Mouse (Mus musculus) neural tube, embryonic 11.5 days (tissue): ENCODE results near the gene Eif4g3. TPM values are rescaled to one million over a fixed set of nuclear protein-coding genes. Genes with fewer than 3 reads are reported as not detected.
"Not testable (repeated sequence)": the region's sequence is repeated elsewhere in the genome, so short reads cannot be mapped to it uniquely, and the experiment has no call there.

ENCODE experiments used
- ATAC-seq: fragments of 200-750 bp; cut with Nextera tagmentation; 2 replicates; pipeline ENCODE4 v1.8.0; 2017; ENCODE audit warnings: moderate number of reproducible peaks, mild to moderate bottlenecking, moderate TSS enrichment, moderate library complexity; ENCODE audit not compliant: insufficient read depth, low FRiP score, low TSS enrichment
- DNase-seq: peaks from one replicate; pipeline ENCODE4 v3.0.0-alpha.2; 2015; ENCODE audit warnings: low spot score
- H3K27ac ChIP-seq: fragments of 300-500 bp; sonication (generic); 2 replicates; pipeline ENCODE4 v1.5.1; 2014; ENCODE audit warnings: low read depth, mild to moderate bottlenecking, low read length
- H3K27me3 ChIP-seq: fragments of 300-500 bp; sonication (generic); 2 replicates; pipeline ENCODE4 v1.6.1; 2014; ENCODE audit warnings: mild to moderate bottlenecking, low read length, mixed read lengths; ENCODE audit not compliant: control insufficient read depth, insufficient read depth
- H3K36me3 ChIP-seq: fragments of 300-500 bp; sonication (generic); 2 replicates; pipeline ENCODE4 v1.6.1; 2014; ENCODE audit warnings: mild to moderate bottlenecking, low read length, moderate library complexity, mixed read lengths; ENCODE audit not compliant: control insufficient read depth, insufficient read depth
- H3K4me1 ChIP-seq: fragments of 300-500 bp; sonication (generic); 2 replicates; pipeline ENCODE4 v1.6.1; 2014; ENCODE audit warnings: low read length, mixed read lengths; ENCODE audit not compliant: control insufficient read depth, insufficient read depth
- H3K4me2 ChIP-seq: fragments of 300-500 bp; sonication (generic); 2 replicates; pipeline ENCODE4 v1.6.1; 2014; ENCODE audit warnings: low read depth, mild to moderate bottlenecking, moderate library complexity
- H3K4me3 ChIP-seq: fragments of 300-500 bp; sonication (generic); 2 replicates; pipeline ENCODE4 v1.5.1; 2014; ENCODE audit warnings: low read depth, low read length
- H3K9ac ChIP-seq: fragments of 300-500 bp; sonication (generic); 2 replicates; pipeline ENCODE4 v1.6.1; 2014; ENCODE audit warnings: mild to moderate bottlenecking, low read length
- H3K9me3 ChIP-seq: fragments of 300-500 bp; sonication (generic); 2 replicates; pipeline ENCODE4 v1.6.1; 2016; ENCODE audit warnings: low read length; ENCODE audit not compliant: control insufficient read depth
- WGBS: fragments of 180-500 bp; shearing (Covaris S2); extraction: QIAGEN DNeasy Blood & Tissue Kit; methylation state at CpG from one replicate; pipeline ENCODE4 v1.1.7; 2014; 5-methylcytosine and 5-hydroxymethylcytosine counted together
- polyA plus RNA-seq: library from polyadenylated mRNA; unstranded; fragments of >200 nt; fragmentation: Nextera tagmentation; extraction: Ambion mirVana; gene quantifications from 2 replicates; pipeline ENCODE4 v1.2.1, GENCODE M21; 2014

Gene Eif4g3
- polyA plus RNA-seq, 1 experiment from 2014 or later, result 51.0 TPM

- not testable (repeated sequence) for DNase-seq, H3K4me2 ChIP-seq, H3K36me3 ChIP-seq, H3K9ac ChIP-seq, H3K27me3 ChIP-seq, H3K9me3 ChIP-seq, H3K4me3 ChIP-seq, H3K27ac ChIP-seq, H3K4me1 ChIP-seq
- WGBS, result no CpG with 5 or more reads among the region's 11 CpGs
- ATAC-seq, result peak; percentile 53; the same call in 1 of the 2 replicates
Observed at GRCm38 (mm10) chr4:137979066-137979644, 13.7 kb upstream of the Eif4g3 start.

DNA sequence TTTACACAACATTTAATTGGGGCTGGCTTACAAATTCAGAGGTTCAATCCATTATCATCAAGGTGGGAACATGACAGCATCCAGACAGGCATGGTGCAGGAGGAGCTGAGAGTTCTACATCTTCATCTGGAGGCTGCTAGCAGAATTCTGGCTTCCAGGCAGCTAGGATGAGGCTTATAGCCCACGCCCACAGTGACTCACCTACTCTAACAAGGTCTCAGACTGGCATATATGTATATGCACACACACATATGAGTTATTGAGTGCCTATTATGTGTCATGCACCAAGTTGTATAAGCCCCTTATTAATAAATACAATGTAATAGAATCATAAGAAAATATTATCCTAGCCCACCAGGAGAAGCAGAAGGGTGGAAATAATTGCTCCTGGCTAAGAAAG is 10.0 kb upstream of the Eif4g3 start:
- no peak overlapping the region for H3K27ac ChIP-seq
- 69% methylated on average over 1 of the region's 1 CpGs for WGBS
- ATAC-seq, result no peak
- H3K9ac ChIP-seq, result no peak overlapping the region
- DNase-seq, result no peak
- no peaks in the 10 kb centered on the region for H3K4me1 ChIP-seq
- no peaks in the 10 kb centered on the region for H3K27me3 ChIP-seq
- H3K36me3 ChIP-seq, result no peaks in the 10 kb centered on the region
- no peaks in the 10 kb centered on the region for H3K9me3 ChIP-seq
- H3K4me3 ChIP-seq, result no peak overlapping the region
- no peak overlapping the region for H3K4me2 ChIP-seq

DNA sequence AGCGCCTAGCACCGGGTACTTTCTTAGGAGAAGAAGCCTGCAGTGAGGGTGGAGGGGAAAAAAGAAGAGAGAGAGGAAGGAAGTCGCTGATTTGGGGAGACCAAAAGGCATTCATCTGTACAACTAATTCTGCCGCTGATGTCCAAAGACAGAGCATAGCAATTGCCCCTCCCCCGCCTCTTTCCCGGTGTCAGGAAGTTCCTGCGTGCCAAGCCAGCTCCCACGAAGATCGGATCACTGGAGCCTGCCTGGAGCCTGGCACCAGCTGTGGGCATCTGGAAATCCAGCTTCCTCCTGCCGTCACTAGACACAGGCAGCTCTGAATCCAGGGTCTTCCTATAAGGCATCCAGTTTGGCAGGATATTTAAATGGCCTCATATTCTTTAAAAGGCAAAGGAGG is 8.6 kb upstream of the Eif4g3 start:
- H3K36me3 ChIP-seq, result no peaks in the 10 kb centered on the region
- no peak overlapping the region for H3K4me2 ChIP-seq
- no peak overlapping the region for H3K27ac ChIP-seq
- no peaks in the 10 kb centered on the region for H3K9me3 ChIP-seq
- ATAC-seq, result no peak
- no peaks in the 10 kb centered on the region for H3K27me3 ChIP-seq
- 50% methylated on average over 10 of the region's 10 CpGs for WGBS
- H3K4me1 ChIP-seq, result no peaks in the 10 kb centered on the region
- peak; percentile 34 for DNase-seq
- no peak overlapping the region for H3K4me3 ChIP-seq
- H3K9ac ChIP-seq, result no peak overlapping the region

GRCm38 (mm10) chr4:137984746-137985145 is 8.1 kb upstream of the Eif4g3 start:
- 78% methylated on average over 5 of the region's 5 CpGs for WGBS
- Histone ChIP-seq H3K9ac (no peak overlapping the region), H3K4me3 (no peak overlapping the region)

GRCm38 (mm10) chr4:137989426-137989825 is 3.4 kb upstream of the Eif4g3 start:
- no peak for DNase-seq
- Histone ChIP-seq H3K9me3 (no peaks in the 10 kb centered on the region), H3K27me3 (no peaks in the 10 kb centered on the region), H3K9ac (no peak overlapping the region), H3K36me3 (no peaks in the 10 kb centered on the region), H3K4me1 (no peaks in the 10 kb centered on the region), H3K4me2 (no peak overlapping the region), H3K4me3 (no peak overlapping the region), H3K27ac (no peak overlapping the region)
- ATAC-seq, result no peak
- 91% methylated on average over 5 of the region's 5 CpGs for WGBS

More at GRCm38 (mm10) chr4:137984746-137985145, 8.1 kb upstream of the Eif4g3 start:
- H3K27me3 ChIP-seq, result no peaks in the 10 kb centered on the region
- no peaks in the 10 kb centered on the region for H3K36me3 ChIP-seq
- H3K4me2 ChIP-seq, result no peak overlapping the region
- H3K4me1 ChIP-seq, result no peaks in the 10 kb centered on the region
- no peaks in the 10 kb centered on the region for H3K9me3 ChIP-seq
- no peak for ATAC-seq
- DNase-seq, result no peak
- no peak overlapping the region for H3K27ac ChIP-seq

DNA sequence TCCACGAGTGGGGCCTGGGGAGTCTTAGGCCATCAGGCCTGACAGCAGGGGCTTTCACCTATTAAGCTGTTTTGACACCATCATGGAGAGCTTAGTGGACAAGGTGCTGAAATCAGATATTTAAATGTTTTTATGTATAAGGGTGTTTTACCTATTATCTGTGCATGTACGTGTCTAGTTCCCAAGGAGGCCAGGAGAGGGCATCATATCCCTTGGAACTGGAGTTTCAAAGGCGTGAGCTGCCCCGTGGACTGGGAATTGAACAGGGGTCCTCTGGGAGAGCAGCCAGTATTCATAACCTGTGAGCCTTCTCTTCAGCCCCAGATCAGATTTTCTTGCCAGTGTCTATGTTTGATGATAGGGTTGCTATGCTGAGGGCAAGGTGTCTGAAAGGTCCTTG is 2.4 kb upstream of the Eif4g3 start:
- no peaks in the 10 kb centered on the region for H3K9me3 ChIP-seq
- WGBS, result 85% methylated on average over 4 of the region's 4 CpGs
- ATAC-seq (no peak), DNase-seq (no peak)
- no peak overlapping the region for H3K4me3 ChIP-seq
- H3K36me3 ChIP-seq, result no peaks in the 10 kb centered on the region
- no peak overlapping the region for H3K4me2 ChIP-seq
- peaks cover 6% of the 10 kb centered on the region for H3K4me1 ChIP-seq
- H3K27me3 ChIP-seq, result no peaks in the 10 kb centered on the region
- H3K27ac ChIP-seq, result no peak overlapping the region
- no peak overlapping the region for H3K9ac ChIP-seq

DNA sequence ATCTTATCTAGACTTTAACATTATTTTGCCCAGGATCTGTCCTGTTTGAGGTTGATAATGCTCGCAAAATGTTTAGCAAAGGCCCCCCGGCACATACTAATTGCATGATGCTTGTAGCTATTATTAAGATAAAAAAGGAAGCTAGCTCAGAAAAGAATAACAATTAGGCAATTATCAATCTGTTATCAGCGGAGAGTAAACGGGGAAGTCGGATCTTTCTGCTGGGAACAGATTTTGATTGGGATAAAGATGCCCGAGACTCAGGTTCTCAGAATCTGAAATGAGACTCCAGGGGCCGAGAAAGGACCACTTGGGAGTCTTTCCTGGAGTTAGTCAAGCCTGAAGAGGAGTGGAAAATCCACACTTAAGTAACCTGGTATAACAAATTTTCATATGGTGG is 1.6 kb upstream of the Eif4g3 start:
- WGBS, result 79% methylated on average over 7 of the region's 7 CpGs

DNA sequence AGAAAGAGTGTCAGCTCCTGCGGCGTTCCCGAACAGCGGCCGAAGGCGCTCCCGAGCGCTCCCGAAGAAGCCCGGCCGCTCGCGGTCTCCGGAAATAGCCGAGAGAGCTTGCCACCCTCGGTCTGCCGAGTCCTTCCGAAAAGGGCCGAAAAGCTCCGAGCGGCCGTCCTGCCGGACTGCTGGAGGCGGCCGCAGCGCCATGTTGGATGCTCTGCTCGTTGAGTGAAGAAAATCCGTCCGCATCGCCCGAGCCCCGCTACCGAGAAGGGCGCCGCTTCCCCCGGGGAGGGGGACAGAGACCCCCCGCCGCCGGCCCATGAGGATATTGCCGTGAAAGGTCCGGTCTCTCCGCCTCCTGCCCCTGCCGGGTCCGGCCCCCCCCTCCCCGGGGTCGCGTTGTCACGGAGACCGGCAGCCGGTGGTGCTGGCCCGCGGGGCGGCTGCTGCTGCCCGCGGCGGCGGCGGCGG is 503 bp downstream of the Eif4g3 start:
- H3K9me3 ChIP-seq, result no peaks in the 10 kb centered on the region
- DNase-seq (peak; percentile 99), ATAC-seq (peak; percentile 91)
- H3K27me3 ChIP-seq, result no peaks in the 10 kb centered on the region
- WGBS, result under 1% methylated on average over 48 of the region's 59 CpGs
- H3K4me2 ChIP-seq, result peak overlapping the region; percentile 51
- peak overlapping the region; percentile 93 for H3K27ac ChIP-seq
- peaks cover 16% of the 10 kb centered on the region for H3K4me1 ChIP-seq
- peaks cover 4% of the 10 kb centered on the region; the same call in 1 of the 2 replicates for H3K36me3 ChIP-seq
- peak overlapping the region; percentile 98 for H3K9ac ChIP-seq
- H3K4me3 ChIP-seq, result peak overlapping the region; percentile 99

More for the DNA sequence above, 1.6 kb upstream of the Eif4g3 start:
- Histone ChIP-seq H3K27ac (no peak overlapping the region), H3K4me2 (no peak overlapping the region), H3K4me1 (peaks cover 14% of the 10 kb centered on the region), H3K9me3 (no peaks in the 10 kb centered on the region), H3K9ac (no peak overlapping the region), H3K36me3 (no peaks in the 10 kb centered on the region), H3K4me3 (no peak overlapping the region), H3K27me3 (no peaks in the 10 kb centered on the region)
- DNase-seq (no peak), ATAC-seq (no peak)

- Histone ChIP-seq H3K27ac (peak overlapping the region; percentile 93), H3K4me1 (peaks cover 16% of the 10 kb centered on the region), H3K27me3 (no peaks in the 10 kb centered on the region), H3K9ac (peak overlapping the region; percentile 98), H3K4me2 (peak overlapping the region; percentile 51), H3K36me3 (peaks cover 4% of the 10 kb centered on the region; the same call in 1 of the 2 replicates), H3K4me3 (peak overlapping the region; percentile 99), H3K9me3 (no peaks in the 10 kb centered on the region)
- ATAC-seq (no peak), DNase-seq (peak; percentile 38)
- WGBS, result under 1% methylated on average over 46 of the region's 60 CpGs
Observed at GRCm38 (mm10) chr4:137993821-137994561, 1.2 kb downstream of the Eif4g3 start.
